Mouse (Mus musculus): ENCODE measurements at regions not wholly inside any gene's neighbourhood (a gene's known extent, or its start where the extent isn't known, plus 50 kb on each side); places are given as distances from the start of the nearest gene placed in this dataset.

GRCm38 (mm10) chr4:55662041-55662440 is 129.8 kb upstream of the Klf4 start:
- H3K4me1 ChIP-seq (ENCODE audit: control insufficient read depth in 2 of 2, insufficient read depth in 2 of 2, low read length in 2 of 2, poor library complexity in 1 of 2), result no peaks in the 10 kb centered on the region
- DNase-seq (ENCODE audit: low read depth, low spot score), result no peak
- no peak overlapping the region for H3K27ac ChIP-seq (ENCODE audit: insufficient read depth, low read depth, low read length, poor library complexity, severe bottlenecking)
- in situ Hi-C loops (cut with MboI; ENCODE audit: low sequenced_read_pairs in 2 of 2, unreplicated experiment in 2 of 2), result no loop called here
- TF ChIP-seq HCFC1 (IDR thresholded peaks at IDR 0.05; ENCODE audit: borderline replicate concordance, insufficient read depth, low read length) (no peak), MAFK (IDR thresholded peaks at IDR 0.05; ENCODE audit: insufficient read depth, low read depth, low read length) (no peak), ZNF384 (IDR thresholded peaks at IDR 0.05; ENCODE audit: low read depth, low read length) (no peak), CHD2 (IDR thresholded peaks at IDR 0.05; ENCODE audit: low read depth, low read length) (no peak), ZC3H11A (IDR thresholded peaks at IDR 0.05; ENCODE audit: borderline replicate concordance, low read depth, low read length) (no peak)
- no peak overlapping the region for H3K4me3 ChIP-seq (ENCODE audit: insufficient read depth in 1 of 2, low read depth in 1 of 2, low read length in 2 of 2, poor library complexity in 1 of 2, severe bottlenecking in 1 of 2)
- no peaks in the 10 kb centered on the region for H3K9me3 ChIP-seq (ENCODE audit: control insufficient read depth, insufficient read depth, low read depth, low read length)
- no peak overlapping the region for H3K9ac ChIP-seq (ENCODE audit: insufficient read depth, low read depth, low read length, poor library complexity, severe bottlenecking)
- no peaks in the 10 kb centered on the region for H3K36me3 ChIP-seq (ENCODE audit: control insufficient read depth, insufficient read depth, low read length, poor library complexity, severe bottlenecking)

GRCm38 (mm10) chr4:55658904-55659303 is 126.6 kb upstream of the Klf4 start:
- Histone ChIP-seq H3K27ac (ENCODE audit: insufficient read depth, low read depth, low read length, poor library complexity, severe bottlenecking) (no peak overlapping the region), H3K36me3 (ENCODE audit: control insufficient read depth, insufficient read depth, low read length, poor library complexity, severe bottlenecking) (no peaks in the 10 kb centered on the region), H3K4me1 (ENCODE audit: control insufficient read depth in 2 of 2, insufficient read depth in 2 of 2, low read length in 2 of 2, poor library complexity in 1 of 2) (no peaks in the 10 kb centered on the region), H3K9me3 (ENCODE audit: control insufficient read depth, insufficient read depth, low read depth, low read length) (no peaks in the 10 kb centered on the region), H3K9ac (ENCODE audit: insufficient read depth, low read depth, low read length, poor library complexity, severe bottlenecking) (no peak overlapping the region), H3K4me3 (ENCODE audit: insufficient read depth in 1 of 2, low read depth in 1 of 2, low read length in 2 of 2, poor library complexity in 1 of 2, severe bottlenecking in 1 of 2) (no peak overlapping the region)
- no peak for DNase-seq (ENCODE audit: low read depth, low spot score)
- TF ChIP-seq MAFK (IDR thresholded peaks at IDR 0.05; ENCODE audit: insufficient read depth, low read depth, low read length) (no peak), ZC3H11A (IDR thresholded peaks at IDR 0.05; ENCODE audit: borderline replicate concordance, low read depth, low read length) (no peak), ZNF384 (IDR thresholded peaks at IDR 0.05; ENCODE audit: low read depth, low read length) (no peak), HCFC1 (IDR thresholded peaks at IDR 0.05; ENCODE audit: borderline replicate concordance, insufficient read depth, low read length) (no peak), CHD2 (IDR thresholded peaks at IDR 0.05; ENCODE audit: low read depth, low read length) (no peak)
- in situ Hi-C loops (cut with MboI; ENCODE audit: low sequenced_read_pairs in 2 of 2, unreplicated experiment in 2 of 2), result no loop called here

GRCm38 (mm10) chr4:55655329-55655728 is 123.1 kb upstream of the Klf4 start:
- no peak for TF ChIP-seq HCFC1 (IDR thresholded peaks at IDR 0.05; ENCODE audit: borderline replicate concordance, insufficient read depth, low read length)
- no peak for TF ChIP-seq ZNF384 (IDR thresholded peaks at IDR 0.05; ENCODE audit: low read depth, low read length)
- no peak for TF ChIP-seq CHD2 (IDR thresholded peaks at IDR 0.05; ENCODE audit: low read depth, low read length)
- TF ChIP-seq ZC3H11A (IDR thresholded peaks at IDR 0.05; ENCODE audit: borderline replicate concordance, low read depth, low read length), result no peak
- TF ChIP-seq MAFK (IDR thresholded peaks at IDR 0.05; ENCODE audit: insufficient read depth, low read depth, low read length), result no peak
- Histone ChIP-seq H3K4me1 (ENCODE audit: control insufficient read depth in 2 of 2, insufficient read depth in 2 of 2, low read length in 2 of 2, poor library complexity in 1 of 2) (peaks cover 2 to 7% of the 10 kb centered on the region in 2 experiments; a peak in 2 of 4 replicates), H3K4me3 (ENCODE audit: insufficient read depth in 1 of 2, low read depth in 1 of 2, low read length in 2 of 2, poor library complexity in 1 of 2, severe bottlenecking in 1 of 2) (no peak overlapping the region), H3K9me3 (ENCODE audit: control insufficient read depth, insufficient read depth, low read depth, low read length) (no peaks in the 10 kb centered on the region), H3K27ac (ENCODE audit: insufficient read depth, low read depth, low read length, poor library complexity, severe bottlenecking) (no peak overlapping the region), H3K9ac (ENCODE audit: insufficient read depth, low read depth, low read length, poor library complexity, severe bottlenecking) (no peak overlapping the region), H3K36me3 (ENCODE audit: control insufficient read depth, insufficient read depth, low read length, poor library complexity, severe bottlenecking) (no peaks in the 10 kb centered on the region)
- DNase-seq (ENCODE audit: low read depth, low spot score), result no peak
- in situ Hi-C loops (cut with MboI; ENCODE audit: low sequenced_read_pairs in 2 of 2, unreplicated experiment in 2 of 2), result no loop called here

- DNase-seq (ENCODE audit: low read depth, low spot score), result no peak
- H3K4me1 ChIP-seq (ENCODE audit: control insufficient read depth in 2 of 2, insufficient read depth in 2 of 2, low read length in 2 of 2, poor library complexity in 1 of 2), result peaks cover 2 to 7% of the 10 kb centered on the region in 2 experiments; a peak in 2 of 4 replicates
- no peak overlapping the region for H3K9ac ChIP-seq (ENCODE audit: insufficient read depth, low read depth, low read length, poor library complexity, severe bottlenecking)
- no peaks in the 10 kb centered on the region for H3K9me3 ChIP-seq (ENCODE audit: control insufficient read depth, insufficient read depth, low read depth, low read length)
- TF ChIP-seq CHD2 (IDR thresholded peaks at IDR 0.05; ENCODE audit: low read depth, low read length), result no peak
- TF ChIP-seq MAFK (IDR thresholded peaks at IDR 0.05; ENCODE audit: insufficient read depth, low read depth, low read length), result no peak
- TF ChIP-seq ZC3H11A (IDR thresholded peaks at IDR 0.05; ENCODE audit: borderline replicate concordance, low read depth, low read length), result no peak
- TF ChIP-seq ZNF384 (IDR thresholded peaks at IDR 0.05; ENCODE audit: low read depth, low read length), result no peak
- TF ChIP-seq HCFC1 (IDR thresholded peaks at IDR 0.05; ENCODE audit: borderline replicate concordance, insufficient read depth, low read length), result no peak
- no peak overlapping the region for H3K4me3 ChIP-seq (ENCODE audit: insufficient read depth in 1 of 2, low read depth in 1 of 2, low read length in 2 of 2, poor library complexity in 1 of 2, severe bottlenecking in 1 of 2)
- no peaks in the 10 kb centered on the region for H3K36me3 ChIP-seq (ENCODE audit: control insufficient read depth, insufficient read depth, low read length, poor library complexity, severe bottlenecking)
- in situ Hi-C loops (cut with MboI; ENCODE audit: low sequenced_read_pairs in 2 of 2, unreplicated experiment in 2 of 2), result no loop called here
- H3K27ac ChIP-seq (ENCODE audit: insufficient read depth, low read depth, low read length, poor library complexity, severe bottlenecking), result no peak overlapping the region
Observed at GRCm38 (mm10) chr4:55652628-55653027, 120.4 kb upstream of the Klf4 start.
